Mouse (Mus musculus) olfactory bulb, adult 2 months (tissue): ENCODE measurements around the gene Zfp335.

Experiments
- CTCF ChIP-seq: fragments of 200-500 bp; IDR thresholded peaks from 2 replicates; pipeline ENCODE4 v1.5.1; 2012; ENCODE audit warnings: low read depth, mild to moderate bottlenecking, low read length, moderate library complexity; ENCODE audit not compliant: insufficient read depth
- POLR2A ChIP-seq: fragments of 200-500 bp; IDR thresholded peaks from 2 replicates; pipeline ENCODE4 v1.6.1; 2012; ENCODE audit warnings: mild to moderate bottlenecking, low read depth, low read length, moderate library complexity; ENCODE audit not compliant: insufficient read depth

- TF ChIP-seq CTCF (no peak), POLR2A (no peak)
These were observed 6.8 kb upstream of the Zfp335 start for GRCm38 (mm10) chr2:164918325-164918724.
